Mouse (Mus musculus) heart, adult 9 months (tissue): ENCODE data around the gene Fam210b.

Experiments used
- DNase-seq, 2 experiments: peaks; one replicate each; pipeline ENCODE4 v3.0.0; 2022; ENCODE audit warnings: low spot score in 2 of 2

Fam210b gene

DNA sequence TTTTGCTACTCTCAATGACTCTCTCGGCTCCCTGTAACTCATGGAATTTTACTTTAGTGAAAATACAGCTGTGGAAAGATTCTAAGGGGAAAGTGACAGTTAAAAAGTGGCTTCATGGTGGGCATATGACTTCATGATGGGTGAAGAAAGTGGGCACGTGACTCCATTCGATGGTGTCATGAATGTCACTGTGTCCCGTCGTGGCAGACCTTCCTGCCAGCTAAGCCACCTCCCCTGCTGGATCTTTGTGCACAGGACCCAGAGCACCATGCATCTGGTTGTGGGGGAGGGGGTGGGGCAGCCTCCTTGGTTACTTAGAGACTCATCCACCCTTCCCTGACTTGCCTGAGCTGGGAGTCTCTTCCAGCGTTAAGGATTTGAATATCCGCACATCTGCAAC lies 58.9 kb downstream of the Fam210b start:
- no peak for DNase-seq

DNA sequence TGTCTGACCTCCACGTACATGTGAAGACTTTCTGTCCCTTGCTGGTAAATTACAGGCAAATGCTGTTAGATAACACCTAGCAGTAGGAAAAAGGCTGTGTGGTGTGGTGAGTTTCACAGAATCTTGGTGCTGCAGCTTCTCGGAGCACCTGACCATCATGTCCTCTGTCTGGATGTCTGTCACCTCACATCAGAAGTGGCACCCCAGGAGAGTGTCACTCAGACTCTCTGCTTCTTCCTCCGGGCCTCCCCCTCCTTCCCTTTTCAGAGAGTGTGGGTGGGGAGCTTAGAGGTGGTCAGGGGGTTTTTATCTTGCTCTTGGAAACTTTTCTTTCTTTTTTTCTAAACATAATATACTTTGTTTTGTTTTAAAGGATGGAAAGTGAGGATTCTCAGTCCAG lies 59.6 kb downstream of the Fam210b start:
- no peak for DNase-seq
